Mouse (Mus musculus) T-helper 2 cell (primary cell): ENCODE results near the gene Psmc6.

Experiments
- in situ Hi-C: fragments of 300-600 bp; cut with MboI, MseI; formaldehyde crosslinking; loops from one replicate; pipeline ENCODE4 v1.15.1; 2025; ENCODE audit warnings: high pct_unique_total_duplicates

The Psmc6 gene

DNA sequence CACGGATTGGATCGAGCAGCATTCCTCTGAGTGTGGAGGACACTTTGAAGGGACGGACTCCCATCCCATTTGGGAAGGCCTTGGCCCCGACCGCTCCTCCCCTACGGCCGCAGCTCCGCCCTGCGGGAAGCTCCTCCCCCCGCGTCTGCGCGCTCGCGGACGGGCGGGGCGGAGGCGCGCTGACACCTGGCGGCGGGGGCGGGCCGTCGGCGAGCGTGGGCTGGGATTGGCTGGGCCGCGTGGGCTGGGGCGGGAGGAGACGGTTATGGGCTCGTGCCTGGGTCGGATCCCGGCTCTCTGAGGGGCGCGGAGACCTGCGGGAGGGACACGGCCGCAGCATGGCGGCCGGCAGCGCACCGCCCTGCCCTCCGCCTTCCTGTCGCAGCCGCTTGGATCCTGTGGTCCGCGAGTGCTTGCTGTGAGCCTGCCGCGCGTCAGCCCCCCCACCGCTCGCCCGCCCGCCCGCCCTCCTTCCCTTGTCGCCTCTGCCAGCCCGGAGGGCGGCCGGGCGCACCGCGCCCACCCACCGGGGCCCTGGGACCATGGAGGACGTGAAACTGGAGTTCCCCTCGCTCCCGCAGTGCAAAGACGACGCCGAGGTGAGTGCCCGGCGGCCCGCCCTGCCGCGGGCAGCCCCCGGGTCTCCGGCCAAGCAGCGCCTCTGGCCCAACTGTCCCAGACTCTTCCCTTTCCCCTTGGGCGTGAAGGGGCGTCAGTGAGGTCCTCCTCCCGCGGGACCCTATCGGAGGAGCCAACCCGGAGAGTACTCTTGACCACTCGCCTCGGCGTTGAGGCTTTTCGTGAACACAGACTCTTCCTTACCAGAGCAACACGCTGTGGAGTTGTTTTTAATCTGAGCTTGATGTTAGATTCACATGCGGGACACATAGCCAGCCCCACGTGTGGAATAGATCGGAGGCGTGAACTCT is 21.6 kb downstream of the Psmc6 start, which contains the start of gene Styx:
Gene Styx (plus strand): TSS at position 163 of the 929 bp plus-strand sequence.
- in situ Hi-C loops: no loop called here

DNA sequence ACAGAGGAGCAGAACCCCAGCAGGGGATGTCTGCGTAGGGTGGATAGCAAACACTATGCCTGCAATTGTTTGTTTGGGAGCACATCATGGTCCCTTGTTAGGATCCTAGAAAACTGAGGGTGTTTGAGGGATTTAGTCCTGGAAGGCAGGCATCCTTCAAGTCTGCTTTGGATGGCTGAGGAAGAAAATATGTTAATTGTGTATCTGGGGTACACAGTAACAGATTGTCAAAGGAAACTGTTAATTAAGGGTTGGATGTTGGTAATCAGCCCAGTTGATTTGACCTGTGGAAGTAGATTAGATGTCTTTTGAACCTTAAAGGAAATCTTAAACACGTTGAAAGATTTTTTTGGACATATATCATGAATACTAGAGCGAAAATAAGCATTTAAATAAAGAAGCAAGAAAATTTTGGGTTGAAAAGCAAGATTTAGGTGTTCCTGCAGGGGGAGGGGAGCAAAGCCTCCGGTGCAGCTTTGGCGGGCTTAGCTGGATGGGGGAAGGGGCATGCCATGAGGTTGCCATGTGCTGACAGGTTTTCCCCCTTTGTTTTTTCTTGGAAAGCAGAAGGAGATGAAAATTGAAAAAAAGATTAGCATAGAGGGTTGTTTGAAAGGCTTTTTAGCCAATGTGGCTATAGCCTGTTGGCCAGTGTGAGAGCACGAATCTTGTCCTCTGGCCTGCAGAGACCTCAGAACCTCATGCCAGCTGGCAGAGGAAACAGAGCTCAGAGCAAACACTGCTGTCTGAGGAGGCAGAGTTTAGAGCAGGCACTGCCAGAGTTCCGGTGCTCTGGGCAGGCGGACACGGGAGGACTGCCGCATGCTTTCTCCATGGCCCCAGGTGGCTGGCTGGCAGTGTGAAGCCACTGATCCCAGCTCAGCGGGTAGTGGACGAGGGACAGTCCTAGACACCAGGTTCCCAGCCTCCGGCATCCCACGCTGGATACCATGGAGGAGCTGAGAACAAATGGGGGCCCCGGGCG is 34.9 kb downstream of the Psmc6 start:
- in situ Hi-C loops: no loop called here

DNA sequence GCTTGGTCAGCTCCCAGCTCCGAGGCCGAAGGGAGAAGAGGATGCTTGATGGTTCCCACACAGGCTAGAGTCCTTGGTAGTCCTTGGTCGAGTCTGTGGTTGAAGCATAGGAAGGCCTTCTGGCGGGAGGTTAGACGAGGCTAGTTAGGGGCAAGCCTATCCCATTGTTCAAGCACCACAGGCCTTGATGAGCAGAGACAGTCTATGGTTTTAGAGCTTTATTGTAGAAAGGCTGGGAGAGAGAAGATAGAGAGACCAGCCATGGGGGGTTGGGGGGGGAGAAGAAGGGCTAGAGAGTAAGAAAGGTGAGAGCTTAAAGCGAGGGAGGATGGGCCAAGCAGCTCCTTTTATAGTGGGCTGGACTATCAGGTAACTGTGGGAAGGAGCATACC is 35.6 kb downstream of the Psmc6 start:
- in situ Hi-C loops: no loop called here

DNA sequence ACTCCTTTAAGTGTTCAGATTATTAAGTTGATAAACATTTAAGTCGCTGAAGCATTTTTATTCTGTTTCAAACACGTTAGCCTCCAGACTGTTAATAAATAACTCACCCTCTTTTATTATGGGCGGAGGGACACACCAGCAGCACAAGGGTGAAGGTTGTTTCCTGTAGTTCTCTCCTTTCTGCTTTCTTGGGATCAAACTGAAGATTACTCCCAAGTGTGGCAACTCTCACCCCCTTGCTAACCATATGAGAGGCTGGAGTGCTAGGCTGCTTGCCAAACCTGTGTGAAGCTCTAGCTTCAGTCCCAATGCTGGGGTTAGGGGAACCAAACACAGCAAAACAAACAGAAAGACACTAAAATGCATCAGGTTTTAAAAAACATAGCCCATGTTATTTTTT is 49.2 kb downstream of the Psmc6 start:
- in situ Hi-C loops: no loop called here

DNA sequence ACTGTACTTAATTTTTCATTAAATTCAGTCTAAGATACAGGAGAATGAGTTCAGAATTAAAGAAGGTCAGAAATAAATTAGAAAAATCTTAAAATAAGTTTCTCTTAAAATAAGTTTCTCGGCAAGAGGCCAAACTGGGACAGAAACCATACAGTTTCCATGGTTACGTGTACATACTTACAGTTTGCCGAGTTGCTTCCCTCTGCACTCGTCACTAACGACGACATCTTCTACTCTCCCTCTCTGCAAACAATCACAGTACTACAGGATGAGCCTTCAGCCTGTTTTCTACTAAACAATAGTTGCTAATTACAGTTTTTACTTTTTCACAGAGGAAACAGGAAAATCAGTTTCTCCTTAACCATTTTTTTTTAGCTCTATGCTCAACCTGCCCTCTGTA is 51.2 kb downstream of the Psmc6 start:
- in situ Hi-C loops: loop anchor here (5.0 kb wide), 1 partner anchor 48 kb away; no protein-coding TSS in a partner anchor

DNA sequence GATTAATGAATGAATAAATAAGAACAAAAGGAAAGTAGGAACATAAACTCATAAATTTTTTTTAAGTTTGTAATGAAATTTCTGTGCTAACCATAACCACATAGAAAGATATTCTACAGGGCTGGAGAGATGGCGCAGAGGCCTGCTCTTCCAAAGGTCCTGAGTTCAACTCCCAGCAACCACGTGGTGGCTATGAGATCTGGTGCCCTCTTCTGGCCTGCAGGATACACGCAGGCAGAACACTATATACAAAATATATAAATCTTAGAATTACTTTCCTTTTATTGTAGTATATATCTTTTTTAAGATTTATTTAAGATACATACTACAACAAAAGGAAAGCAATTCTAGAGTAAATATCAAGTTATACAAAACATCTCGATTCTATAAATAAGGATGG is 53.3 kb downstream of the Psmc6 start:
- in situ Hi-C loops: loop anchor here (5.0 kb wide), 1 partner anchor 51 kb away; no protein-coding TSS in a partner anchor

DNA sequence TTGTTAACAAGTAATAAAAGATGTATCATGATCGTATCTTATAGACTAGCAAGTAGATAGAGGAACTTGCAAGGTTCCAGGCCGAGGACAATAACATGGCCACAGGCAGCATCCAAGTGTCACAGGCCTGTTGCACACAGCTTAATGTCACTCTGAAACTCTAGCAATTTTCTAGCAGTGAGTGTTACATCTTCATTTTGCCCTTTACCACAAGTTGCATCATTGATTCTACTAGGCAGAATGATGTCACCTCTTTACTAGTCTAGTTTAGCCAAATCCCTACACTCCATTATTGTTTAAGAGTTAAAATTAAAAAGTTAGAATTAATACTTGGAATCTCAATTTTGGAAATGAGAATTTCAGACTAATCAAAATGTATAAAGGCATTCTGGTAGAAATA is 56.0 kb downstream of the Psmc6 start:
- in situ Hi-C loops: no loop called here

DNA sequence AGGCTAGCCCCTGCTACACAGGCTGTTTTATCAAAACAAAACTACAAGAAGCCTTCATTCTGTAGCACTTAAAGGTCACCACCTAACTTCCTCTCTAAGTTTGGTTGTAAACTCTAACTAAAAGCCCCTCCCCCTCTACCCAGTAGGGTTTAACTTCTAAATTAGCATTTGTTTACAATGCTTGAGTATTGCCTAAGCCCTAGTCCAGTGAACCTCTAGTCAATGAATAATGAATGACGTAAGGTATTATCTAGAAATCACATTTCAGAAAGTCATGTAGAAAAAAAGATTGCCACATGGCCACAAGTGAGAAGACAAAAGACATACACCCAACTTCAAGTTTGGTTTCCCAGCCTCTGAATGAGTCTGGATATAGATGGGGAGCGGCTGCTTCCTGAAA is 57.9 kb downstream of the Psmc6 start:
- in situ Hi-C loops: no loop called here

DNA sequence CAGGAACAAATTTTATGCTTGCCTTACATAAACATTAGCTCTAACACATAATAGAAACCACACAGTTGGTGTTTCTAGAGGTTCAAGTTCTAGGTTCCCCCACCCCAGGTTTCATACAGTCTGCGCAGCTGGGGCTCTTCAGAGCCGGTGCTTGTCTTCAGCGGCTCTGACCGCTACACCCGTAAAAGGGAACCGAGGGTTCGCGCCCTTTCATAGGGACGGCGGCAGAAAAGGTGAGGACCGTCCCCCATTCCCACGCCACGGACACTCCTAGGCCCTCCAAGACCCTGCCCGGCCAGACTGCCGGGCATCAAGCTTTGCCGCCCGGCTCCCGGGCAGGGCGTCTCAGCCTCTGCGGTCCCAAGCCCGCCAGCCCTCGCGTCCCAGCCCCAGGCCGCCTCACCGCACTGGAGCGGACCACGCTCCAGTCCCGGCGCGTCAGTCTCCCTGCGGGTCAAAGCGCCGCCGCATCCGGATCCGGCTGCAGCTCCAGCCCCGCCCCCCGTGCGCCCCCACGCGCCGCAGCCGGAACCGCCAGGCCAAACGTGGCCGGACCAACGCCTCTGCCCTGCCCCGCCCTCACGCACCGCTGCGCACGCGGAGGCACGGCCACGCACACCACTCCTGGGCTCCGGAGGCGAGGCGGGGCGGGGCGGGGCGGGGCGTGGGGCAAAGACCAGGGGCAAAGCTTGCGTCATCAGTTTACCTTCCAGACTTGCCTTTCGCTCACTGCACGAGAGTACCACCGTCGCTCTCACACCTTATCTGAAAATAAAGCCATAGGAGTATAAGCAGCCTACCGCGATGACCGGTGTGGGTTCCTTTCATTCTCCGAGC is 59.0 kb downstream of the Psmc6 start:
- in situ Hi-C loops: no loop called here

DNA sequence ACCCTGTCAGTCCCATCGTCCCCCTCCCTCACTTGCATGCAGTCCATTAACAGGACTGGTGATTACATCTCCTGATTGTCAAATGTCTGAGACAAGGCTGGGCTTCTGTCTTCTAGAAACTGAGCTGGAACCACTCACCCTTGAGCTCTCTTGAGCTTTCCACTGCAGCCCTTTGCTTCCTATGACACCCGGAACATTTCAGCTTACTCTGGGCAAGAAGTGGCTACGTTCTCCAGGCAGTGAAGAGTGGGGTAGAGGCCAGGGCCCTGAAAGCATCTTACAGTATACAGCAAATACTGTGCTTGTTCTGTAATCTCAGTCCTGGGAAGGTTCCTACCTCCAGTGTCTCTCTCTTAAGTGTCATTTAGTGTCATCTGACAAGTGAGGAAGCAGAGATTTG is 59.6 kb downstream of the Psmc6 start:
- in situ Hi-C loops: no loop called here
